Mouse (Mus musculus) frontal cortex, adult 2 months (tissue): ENCODE data around the gene Adarb2. TPM values are rescaled to one million over a fixed set of nuclear protein-coding genes. Genes with fewer than 3 reads are reported as not detected.

Experiments
- DNase-seq, 2 experiments: peaks; one replicate each; pipeline ENCODE4 v3.0.0; 2022; ENCODE audit warnings: low spot score in 1 of 2; ENCODE audit errors: extremely low spot score in 1 of 2
- polyA plus RNA-seq: library from polyadenylated mRNA; depleted of rRNA; stranded (reverse); fragments of >200 nt; gene quantifications from 2 replicates; pipeline ENCODE4 v1.2.3, GENCODE M21; 2012

Adarb2 gene
- polyA plus RNA-seq, 1 experiment = 26.0 TPM

DNA sequence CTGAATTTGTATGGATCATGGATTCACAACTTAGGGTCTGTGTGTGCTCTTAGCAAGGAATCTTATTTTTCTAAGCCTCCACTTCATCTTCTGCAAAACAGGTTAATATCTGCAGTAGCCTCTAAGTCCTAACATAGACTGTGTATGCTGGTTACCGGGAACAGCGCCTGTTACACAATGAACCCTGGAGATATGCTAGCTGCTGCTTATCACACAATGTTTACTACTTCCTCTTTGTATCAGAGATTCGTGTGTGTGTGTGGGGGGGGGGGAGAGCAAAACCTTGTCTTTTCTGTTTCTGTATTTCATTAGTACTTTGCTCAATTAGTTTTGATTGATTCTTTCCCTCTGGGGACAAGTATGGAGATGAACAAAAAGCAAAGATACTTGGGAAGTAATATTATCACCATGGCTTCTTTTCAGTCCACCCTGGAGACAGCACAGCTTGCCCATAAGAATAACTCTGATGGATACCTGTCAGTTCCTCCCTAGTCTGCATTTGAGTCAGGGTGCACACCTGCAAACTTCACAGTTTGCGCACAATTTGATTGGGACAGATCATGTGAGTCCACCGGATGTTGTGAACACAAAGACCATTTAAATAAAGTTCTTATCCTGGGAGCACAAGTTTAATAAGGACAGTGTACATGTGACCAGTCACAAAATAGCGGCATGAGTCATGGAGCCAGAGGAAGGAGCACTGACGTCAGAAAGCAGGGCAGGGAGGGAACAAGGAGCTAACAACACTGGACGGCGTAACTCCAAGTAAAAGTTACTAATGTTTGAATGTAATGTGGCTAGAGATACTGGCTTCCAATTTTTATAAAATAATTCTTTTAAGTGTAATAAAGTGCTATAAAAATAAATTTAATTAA, 442.4 kb downstream of the Adarb2 start:
- DNase-seq = no peak

DNA sequence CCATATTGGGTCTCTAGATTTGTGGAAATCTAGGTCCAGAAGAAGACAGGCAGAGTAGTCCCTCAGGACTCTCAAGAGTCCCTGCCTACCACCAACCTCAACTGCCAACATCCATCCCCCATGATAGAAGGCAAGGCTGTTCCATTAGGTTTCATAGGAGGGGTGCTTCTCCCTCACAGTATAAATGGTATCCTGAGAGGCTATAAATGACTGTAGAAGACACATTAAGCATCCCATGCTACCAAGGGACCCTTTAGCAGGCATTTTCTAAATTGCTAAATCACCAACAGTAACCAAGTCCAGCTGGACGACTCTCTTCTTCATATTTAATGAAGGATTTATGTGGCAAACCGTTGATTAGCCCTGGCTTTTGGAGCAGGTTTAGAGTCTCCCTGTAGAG, 446.6 kb downstream of the Adarb2 start:
- DNase-seq = no peak

DNA sequence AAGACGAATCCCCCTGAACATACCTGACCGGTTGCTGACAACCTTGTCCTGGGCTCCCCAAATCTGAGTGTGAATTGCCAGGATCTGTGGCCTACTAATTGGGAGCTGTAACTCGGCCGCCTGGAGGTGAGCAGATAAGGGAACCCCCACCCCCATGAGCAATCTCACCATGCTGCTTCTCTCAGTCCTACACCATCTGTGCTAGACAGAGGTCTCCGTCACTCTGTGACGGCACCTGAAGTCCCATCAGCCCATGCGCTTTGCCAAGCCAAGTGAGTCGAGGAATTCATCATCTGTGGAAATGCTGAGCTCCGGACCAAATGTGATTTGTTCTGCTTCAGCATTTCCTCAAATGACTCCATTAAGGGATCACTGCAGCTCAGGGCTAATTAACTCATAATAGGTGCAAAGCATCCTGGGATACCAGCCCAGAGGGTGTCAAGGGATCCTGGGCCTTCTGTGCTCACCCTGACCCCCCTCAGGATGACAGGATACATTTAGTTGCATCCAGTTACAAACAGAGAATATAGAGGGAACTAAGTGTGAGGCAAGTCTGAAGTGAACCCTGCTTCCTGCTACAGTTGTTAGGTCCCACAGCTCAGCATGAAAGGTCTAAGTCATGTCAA, 462.1 kb downstream of the Adarb2 start:
- no peak for DNase-seq

DNA sequence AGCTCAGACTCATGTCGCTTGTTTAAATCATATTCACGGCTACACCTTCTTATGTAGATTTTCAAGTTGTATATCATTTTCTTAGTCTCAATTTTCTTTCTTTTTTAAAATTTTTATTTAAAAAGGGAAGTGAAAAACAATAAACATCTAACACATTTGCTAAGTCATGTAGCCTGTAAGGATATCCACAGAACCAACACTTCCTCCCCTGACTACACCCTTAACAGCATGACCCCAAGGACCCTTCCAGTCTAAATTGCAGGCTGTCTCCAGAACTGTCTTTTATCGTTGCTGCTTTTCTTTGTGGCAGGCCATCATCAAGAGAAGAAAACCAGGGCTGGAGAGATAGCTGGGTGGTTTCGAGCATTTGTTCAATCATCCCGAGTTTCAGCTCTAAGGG, 474.5 kb downstream of the Adarb2 start:
- no peak for DNase-seq

DNA sequence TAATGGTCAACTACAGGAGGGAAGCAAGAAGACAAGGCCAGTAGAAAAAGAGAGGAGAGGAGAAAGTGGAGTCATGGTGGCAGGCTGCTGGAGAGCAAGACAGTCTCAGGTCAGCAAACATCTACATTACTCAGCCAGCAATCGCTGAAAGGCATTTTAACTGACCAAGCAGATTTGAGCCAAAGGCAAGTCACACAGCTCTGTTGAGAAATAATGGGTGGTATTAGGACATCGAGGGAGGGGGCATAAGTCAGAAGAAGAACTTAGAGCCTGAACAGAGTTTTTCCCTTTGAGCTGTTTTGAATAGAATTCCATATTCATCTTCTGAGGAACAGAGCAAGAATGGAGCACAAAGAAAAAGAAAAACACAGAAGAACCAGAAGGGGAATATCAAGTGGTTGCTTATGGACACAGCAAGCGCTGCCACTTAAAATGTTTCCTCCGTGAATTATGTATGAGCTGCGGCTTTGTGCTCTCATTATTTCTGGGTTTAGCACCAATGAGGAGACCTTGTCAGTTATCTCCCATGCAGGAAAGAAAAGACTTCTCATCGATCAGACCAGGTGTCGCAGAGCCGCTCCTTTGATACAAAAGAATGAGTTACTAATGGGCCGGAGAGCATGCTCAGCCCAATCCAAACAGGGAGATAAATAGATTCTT, 477.9 kb downstream of the Adarb2 start:
- no peak for DNase-seq

DNA sequence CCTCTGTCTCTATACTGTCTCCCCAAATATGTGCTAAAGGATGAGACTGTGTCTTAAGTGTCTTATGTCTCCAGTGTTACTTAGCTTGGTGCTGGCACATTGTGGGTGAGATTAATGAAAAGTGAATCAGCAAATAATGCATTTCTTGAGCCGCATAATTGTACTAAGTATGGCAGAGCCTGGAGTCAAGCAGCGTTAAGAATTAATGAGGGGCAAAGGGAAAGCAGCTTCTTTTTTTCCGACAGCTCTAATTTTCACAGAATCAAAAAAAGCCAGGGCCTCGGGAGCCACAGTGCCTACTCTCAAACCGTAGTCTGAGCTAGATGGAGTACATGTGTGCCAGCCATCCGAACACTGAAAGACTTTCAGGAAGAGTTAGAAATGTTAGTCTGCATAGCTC, 488.8 kb downstream of the Adarb2 start:
- DNase-seq = no peak

DNA sequence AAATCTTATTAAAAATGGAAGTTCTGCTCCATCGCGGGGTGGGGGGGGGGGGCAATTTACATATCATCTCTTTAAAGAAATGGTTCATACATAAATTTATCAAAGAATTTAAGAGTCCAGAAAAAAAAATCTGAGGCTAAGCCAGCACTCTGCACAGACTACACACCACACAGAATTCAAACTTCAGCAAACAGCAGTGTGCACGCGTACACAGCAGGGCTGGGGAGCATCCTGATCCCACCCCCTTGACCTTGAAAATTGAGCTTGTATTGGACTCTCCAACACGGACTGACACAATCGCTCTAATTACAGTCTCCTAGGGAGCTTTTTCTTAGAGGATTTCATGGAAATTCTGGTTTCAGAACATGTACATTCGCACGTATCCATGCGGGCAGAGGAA, 490.1 kb downstream of the Adarb2 start:
- no peak for DNase-seq

DNA sequence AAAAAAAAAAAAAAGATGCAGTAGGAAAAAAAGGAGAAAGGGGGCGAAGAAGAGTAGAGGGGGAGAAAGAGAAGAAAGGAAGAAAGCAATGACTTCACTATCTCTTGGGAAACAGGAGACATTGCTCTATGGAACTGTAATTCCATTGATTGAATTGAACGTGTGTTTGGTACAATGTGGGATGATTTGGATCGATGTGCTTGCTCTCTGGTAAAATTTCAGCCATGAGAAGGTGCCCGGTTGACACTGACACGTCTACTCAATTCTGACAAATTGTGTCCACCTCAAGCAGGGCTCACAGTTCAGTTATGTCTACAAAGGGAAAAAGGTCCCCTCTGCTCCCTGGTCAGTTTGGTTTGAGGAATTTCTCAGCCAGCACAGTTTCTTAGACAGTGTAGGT, 495.8 kb downstream of the Adarb2 start:
- no peak for DNase-seq

DNA sequence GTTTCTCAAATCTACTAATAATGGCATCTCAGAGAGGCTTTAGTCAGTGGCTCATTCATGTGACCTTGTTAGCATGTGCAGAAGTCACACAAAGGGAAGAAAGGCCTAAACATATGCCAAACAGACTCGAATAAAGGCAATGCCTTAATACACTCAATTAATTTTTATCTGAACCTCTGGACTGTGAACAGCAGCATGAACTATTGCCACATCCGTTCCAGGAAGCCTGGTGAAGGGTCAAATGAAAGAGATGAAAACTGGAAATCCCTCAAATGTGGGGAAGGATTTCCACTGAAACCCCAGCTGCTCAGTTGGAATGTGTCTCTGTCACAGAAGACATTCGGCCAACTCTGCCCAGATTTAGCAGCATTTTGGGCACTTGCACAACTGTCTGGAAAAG, 497.2 kb downstream of the Adarb2 start:
- DNase-seq = no peak

DNA sequence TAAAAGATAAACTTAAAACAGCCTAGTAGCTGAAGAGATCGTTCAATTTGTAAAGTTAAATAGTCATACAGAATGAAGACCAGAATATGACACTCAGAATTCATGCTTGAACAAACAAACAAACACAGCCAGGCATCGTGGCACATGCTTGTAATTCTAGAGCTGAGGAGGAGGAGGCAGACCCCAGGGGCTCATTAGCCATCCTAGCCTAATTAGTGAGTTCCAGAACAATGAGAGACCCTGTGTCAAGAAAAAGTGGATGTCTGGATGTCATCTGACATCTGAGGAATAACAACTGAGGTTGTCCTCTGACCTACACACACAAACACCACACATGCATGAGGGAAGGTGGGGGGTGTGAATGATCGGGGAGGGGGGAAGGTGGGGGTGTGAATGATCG, 498.3 kb downstream of the Adarb2 start:
- DNase-seq = no peak

DNA sequence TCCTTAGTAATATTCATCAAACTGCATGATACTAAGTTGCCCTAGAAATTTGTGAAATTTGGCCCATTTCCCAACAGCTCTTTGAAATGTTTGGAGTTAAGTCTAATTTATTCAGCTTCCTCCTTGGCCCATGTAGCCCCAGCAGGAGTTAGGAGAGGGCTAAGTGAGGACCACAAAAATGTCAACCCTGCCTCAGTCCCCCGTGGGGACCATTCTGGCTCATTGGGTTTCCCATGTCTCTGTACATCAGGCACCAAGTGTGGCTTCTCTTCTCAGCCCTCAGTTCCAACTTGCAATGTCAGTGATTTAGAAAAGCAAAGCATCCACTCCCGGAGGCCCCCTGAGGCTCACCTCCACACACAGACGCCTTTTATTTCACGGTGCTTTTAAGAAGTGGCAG, 502.6 kb downstream of the Adarb2 start:
- DNase-seq = no peak

DNA sequence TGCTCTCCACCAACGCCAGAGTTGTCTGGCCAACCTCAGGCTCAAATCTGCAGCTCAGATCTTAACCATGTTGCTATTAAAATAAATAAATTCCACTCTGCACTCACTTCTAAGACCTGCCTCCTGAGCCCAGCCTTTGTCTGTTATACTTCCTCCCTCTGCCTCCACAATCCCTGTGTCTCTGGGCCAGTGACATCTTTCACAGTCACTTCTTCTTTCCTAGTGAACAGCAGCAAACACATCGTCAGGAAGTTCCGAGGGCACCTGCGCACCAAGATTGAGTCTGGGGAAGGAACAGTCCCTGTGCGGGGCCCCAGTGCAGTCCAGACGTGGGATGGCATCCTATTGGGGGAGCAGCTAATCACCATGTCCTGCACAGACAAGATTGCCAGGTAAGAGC, 510.7 kb downstream of the Adarb2 start:
- DNase-seq = no peak

DNA sequence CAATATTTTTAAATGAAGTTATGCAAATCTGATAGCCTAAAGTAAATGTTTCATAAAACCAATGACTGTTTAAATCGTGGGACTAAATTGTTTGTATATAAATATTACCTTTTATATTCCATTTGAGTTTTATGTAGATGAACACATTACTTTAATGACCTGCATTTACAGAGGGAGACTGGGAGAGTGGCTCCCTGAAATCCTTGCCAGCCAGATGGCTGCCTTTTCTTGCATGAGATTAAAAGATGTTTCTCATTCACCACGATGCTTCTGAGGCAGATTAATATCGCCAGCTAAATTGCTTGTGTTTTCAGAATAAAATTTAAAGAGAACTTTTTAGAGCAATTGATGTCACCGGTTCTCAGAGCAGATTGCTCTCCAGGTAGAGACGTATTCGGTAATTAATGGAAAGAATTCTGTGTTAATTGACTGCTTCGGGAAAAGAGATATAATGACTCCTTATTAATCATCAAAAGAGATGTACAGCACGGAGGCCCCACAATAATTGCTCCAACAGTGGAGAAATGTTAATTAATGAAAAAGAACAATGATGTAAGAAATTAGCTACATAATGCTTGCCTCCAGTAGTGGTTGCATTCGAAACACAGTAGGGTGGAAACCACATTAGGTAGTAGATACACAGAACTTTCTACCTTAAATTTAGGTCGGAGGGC, 527.4 kb downstream of the Adarb2 start:
- no peak for DNase-seq

DNA sequence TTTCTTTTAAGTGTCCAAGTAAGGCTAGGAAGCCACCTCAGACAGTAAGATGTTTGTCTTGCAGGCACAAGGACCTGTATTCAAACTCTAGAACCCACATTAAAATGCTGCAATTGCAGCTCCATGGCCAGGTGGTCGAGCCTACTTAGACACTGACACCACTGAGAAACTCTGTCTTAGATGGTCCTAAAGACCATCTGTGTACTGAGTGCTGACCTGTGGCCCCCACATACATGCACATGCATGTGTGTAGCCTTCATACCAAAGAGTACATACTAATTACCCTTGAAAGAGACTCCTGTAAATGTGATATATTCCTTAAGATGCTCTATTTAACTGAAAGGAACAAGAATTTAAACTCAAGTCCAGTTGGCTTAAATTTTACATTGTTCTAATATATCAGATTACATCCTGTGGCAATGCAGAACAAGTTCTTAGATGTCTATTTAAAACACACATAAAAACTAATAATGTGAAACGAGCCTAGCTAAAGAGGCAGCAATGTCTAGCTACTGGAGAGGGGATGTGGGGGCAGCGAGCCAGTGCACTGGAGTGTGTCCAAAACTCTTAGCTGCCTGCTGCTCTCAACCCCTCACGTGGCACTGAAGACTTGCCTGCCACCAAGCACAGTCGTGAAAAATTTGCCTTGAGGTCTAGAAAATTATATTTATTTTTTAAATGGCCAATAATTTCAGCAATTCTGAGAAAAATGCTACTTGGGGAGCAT, 534.6 kb downstream of the Adarb2 start:
- peak in 1 of 2 experiments; percentile 16 for DNase-seq

DNA sequence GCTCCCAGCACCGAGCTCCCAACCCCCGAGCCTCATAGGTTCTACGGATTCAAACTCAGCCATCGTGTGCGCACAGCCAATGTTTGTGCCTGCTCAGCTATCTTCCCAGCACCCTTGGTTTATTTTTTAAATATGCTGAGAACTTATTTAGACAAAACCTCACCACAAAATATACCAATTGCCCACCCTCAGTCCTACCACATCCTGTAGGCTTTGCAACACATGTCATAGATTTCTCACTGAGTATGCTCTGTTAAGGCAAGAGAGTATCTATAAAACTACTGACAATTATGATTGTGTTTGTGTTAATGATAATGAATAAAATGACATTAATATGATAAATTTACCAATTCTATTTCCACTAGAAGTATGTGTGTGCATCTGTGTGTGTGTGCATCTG, 540.1 kb downstream of the Adarb2 start:
- no peak for DNase-seq

DNA sequence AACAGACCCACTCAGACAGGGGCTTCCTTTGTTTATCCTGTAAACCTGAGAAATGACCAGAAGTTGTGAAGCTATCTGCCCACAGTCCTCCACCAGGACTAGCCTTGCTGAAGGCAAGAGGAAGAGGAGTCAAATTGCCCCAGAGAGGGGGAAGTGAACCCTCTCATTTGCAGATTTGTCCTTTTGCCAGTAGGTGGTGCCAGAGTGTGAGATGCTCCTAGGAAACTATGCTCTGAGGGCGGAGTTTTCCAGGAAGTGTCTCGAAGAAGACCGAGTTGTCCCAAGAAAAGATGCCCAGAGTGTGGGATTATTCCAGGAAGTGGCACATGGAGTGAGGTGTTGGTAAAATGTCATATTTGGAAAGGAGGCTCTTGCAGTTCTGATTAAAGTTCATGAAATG, 541.9 kb downstream of the Adarb2 start:
- DNase-seq = peak in 1 of 2 experiments; percentile 33

DNA sequence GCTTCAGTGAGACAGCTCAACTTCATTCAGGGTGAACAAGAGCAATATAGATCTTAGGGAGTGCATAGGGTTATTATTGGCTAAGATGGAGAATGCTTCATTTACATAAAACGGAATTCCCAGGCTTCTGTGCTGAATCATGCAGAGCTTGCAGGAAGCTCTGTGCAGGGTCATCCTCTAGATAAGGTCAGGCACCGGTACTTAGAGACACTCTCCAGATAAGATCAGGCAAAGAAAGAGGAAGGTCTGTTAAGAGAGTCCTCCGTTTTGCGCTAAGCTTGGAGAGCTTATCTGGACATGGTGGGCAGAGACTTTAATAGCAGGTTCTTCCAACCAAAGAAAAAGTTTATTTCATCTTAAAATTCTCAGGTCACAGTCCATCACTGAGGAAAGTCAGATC, 542.9 kb downstream of the Adarb2 start:
- no peak for DNase-seq

DNA sequence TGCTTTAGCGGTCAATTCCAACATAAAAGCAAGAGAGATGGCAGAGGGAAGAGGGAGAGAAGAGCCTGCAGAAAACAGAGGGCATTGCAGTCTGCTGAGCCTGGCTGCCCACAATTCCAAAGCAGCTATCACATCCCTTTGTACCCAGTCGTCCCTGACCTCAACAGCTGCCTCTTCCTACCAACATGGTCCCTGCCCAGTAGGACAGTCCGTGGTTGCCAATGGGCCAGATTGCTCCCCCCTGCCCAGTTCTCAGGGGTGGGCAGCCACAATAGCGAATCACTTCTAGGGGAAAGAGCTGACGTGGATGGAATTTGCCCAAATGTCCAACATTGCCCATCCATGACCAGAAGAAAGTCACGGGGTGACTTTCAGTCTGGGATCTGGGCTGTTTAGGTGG, 546.8 kb downstream of the Adarb2 start:
- DNase-seq = no peak

DNA sequence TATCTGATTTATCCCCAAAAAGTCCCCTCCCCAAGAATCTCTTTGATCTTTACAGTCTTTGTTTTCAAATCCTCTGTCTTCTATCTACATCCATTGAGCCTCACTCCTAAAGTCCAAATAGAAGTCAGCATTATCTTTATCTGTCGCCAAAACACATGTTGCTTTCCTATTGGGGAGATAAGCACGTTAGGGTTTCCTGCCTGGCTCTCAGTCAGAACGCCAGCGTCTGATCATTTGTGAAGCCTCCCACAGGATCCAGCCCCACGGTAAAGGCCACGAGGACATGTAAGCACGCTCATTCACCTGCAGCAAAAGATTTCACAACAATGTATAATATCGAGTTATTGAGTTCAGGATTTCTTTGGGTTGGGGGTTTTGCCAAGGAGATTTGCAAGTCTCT, 558.3 kb downstream of the Adarb2 start:
- no peak for DNase-seq

DNA sequence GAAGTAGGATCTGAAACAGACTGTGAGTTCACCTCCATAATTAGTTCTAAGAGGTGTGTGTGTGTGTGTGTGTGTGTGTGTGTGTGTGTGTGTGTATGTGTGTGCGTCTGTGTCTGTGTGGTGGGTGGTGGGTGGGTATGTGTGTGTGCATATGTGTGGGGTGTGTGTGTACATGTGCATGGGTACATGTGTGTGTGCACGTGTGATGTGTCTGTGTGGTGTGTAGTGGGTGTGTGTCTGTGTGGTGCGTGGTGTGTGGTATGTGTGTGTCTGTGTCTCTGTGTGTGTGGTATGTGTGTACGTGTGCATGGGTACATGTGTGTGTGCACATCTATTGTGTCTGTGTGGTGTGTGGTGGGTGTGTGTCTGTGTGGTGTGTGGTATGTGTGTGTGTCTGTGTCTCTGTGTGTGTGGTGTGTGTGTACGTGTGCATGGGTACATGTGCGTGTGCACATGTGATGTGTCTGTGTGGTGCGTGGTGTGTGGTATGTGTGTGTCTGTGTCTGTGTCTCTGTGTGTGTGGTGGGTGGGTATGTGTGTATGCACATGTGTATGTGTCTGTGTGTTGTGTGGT, 567.1 kb downstream of the Adarb2 start:
- no peak for DNase-seq
